Mouse (Mus musculus) forebrain, postnatal 0 days (tissue): ENCODE results near the gene Cobll1. TPM values are rescaled to one million over a fixed set of nuclear protein-coding genes. Genes with fewer than 3 reads are reported as not detected.

Experiments used
- ATAC-seq: fragments of 200-750 bp; cut with Nextera tagmentation; 2 replicates; pipeline ENCODE4 v1.8.0; 2017; ENCODE audit warnings: mild to moderate bottlenecking, moderate library complexity
- DNase-seq: peaks from one replicate; pipeline ENCODE4 v3.0.0-alpha.2; 2015
- H3K27ac ChIP-seq: fragments of 300-500 bp; sonication (generic); 2 replicates; pipeline ENCODE4 v1.5.1; 2014; ENCODE audit warnings: low read depth, mild to moderate bottlenecking, antibody characterized with exemption, low read length, moderate library complexity, mixed read lengths
- H3K27me3 ChIP-seq: fragments of 300-500 bp; sonication (generic); 2 replicates; pipeline ENCODE4 v1.6.1; 2014; ENCODE audit warnings: mild to moderate bottlenecking, low read length, mixed read lengths; ENCODE audit not compliant: insufficient read depth
- H3K36me3 ChIP-seq: fragments of 300-500 bp; sonication (generic); 2 replicates; pipeline ENCODE4 v1.6.1; 2014; ENCODE audit warnings: mild to moderate bottlenecking, moderate library complexity; ENCODE audit not compliant: insufficient read depth
- H3K4me1 ChIP-seq: fragments of 300-500 bp; sonication (generic); 2 replicates; pipeline ENCODE4 v1.6.1; 2014; ENCODE audit warnings: antibody characterized with exemption; ENCODE audit not compliant: insufficient read depth
- H3K4me2 ChIP-seq: fragments of 300-500 bp; sonication (generic); 2 replicates; pipeline ENCODE4 v1.6.1; 2014; ENCODE audit warnings: low read depth, mild to moderate bottlenecking, moderate library complexity
- H3K4me3 ChIP-seq: fragments of 300-500 bp; sonication (generic); 2 replicates; pipeline ENCODE4 v1.5.1; 2014; ENCODE audit warnings: low read depth, low read length, mixed read lengths
- H3K9ac ChIP-seq: fragments of 300-500 bp; sonication (generic); 2 replicates; pipeline ENCODE4 v1.6.1; 2014; ENCODE audit warnings: mild to moderate bottlenecking
- H3K9me3 ChIP-seq: fragments of 300-500 bp; sonication (generic); 2 replicates; pipeline ENCODE4 v1.6.1; 2016; ENCODE audit warnings: low read length
- CTCF ChIP-seq: sonication (generic); IDR thresholded peaks from 2 replicates; pipeline ENCODE4 v1.5.1; 2016; ENCODE audit warnings: antibody characterized with exemption, control low read depth, low read depth
- WGBS: fragments of 180-500 bp; shearing (Covaris S2); extraction: QIAGEN DNeasy Blood & Tissue Kit; methylation state at CpG from one replicate; pipeline ENCODE4 v1.1.7; 2014; 5-methylcytosine and 5-hydroxymethylcytosine counted together
- polyA plus RNA-seq: library from polyadenylated mRNA; unstranded; fragments of >200 nt; fragmentation: Nextera tagmentation; extraction: Ambion mirVana; gene quantifications from 2 replicates; pipeline ENCODE4 v1.2.1, GENCODE M21; 2015
- total RNA-seq: library from RNA; depleted of rRNA; stranded (reverse); fragments of >200 nt; gene quantifications from 2 replicates; pipeline ENCODE4 v1.2.3, GENCODE M21; 2014

The Cobll1 gene
- total and polyA plus RNA-seq, 2 experiments from 2014 or later: 3.2 to 3.6 TPM

DNA sequence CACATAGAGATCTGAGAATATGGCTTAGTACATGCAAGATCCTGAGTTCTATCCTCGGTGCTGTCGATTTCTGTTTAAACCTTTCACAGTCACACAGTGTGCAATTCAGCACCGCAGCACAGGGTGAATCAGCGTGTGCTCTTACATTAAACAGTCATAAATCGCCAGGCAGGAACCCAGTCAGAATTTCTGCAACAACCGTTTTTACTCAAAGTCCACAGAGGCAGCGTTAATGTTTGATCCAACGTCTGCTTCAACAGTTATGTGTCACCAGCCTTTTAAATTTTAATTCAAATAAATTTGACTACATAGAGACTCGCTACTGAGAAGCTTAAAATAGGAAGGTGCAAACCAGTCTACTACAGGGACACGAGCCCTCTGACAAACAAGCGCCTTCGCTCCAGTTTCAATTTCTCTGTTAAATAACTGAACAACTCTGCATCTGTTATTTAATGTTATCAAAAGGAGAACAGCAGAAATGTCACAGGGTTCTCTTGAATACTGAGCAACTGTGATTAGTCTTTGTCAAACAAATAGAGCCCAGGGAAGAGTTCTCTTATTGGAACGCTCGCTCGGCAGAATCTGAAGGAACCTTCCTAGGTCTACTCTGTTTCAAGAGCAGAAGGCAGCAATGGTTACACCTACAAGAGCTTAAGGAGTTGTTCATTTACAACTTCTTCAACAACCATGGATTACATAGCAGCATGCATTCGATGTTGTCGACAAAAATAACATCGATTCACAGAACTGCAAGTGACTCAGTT, 68.3 kb downstream of the Cobll1 start:
- no peak for ATAC-seq
- Histone ChIP-seq H3K9ac (no peak overlapping the region), H3K27ac (no peak overlapping the region)

DNA sequence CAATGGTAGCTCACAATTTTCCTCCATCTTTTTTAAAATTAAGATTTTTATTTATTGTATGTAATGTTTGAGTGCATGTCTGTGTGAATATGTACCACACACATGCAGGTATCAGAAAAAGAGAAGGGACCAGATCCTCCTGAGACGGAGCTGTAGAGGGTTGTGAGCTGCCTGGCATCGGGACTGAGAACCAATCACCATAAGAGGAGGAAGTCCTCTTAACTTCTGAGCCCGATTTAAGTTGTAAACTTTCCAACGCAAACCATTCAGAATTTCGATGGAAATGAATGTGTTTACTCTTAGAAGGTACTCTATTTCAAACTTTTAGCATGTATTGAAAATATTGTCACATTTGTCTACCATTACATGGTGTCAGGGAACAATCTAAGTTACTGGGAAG, 68.9 kb downstream of the Cobll1 start:
- H3K9me3 ChIP-seq: no peaks in the 10 kb centered on the region
- H3K36me3 ChIP-seq: no peaks in the 10 kb centered on the region
- DNase-seq (no peak), ATAC-seq (no peak)
- H3K9ac ChIP-seq: no peak overlapping the region
- no peaks in the 10 kb centered on the region for H3K4me1 ChIP-seq
- 95% methylated on average over 5 of the region's 5 CpGs for WGBS
- H3K27me3 ChIP-seq: no peaks in the 10 kb centered on the region
- H3K27ac ChIP-seq: no peak overlapping the region
- H3K4me3 ChIP-seq: no peak overlapping the region
- no peak overlapping the region for H3K4me2 ChIP-seq
- TF ChIP-seq CTCF: no peak

More for the DNA sequence above, 68.3 kb downstream of the Cobll1 start:
- no peak for DNase-seq
- H3K9me3 ChIP-seq: no peaks in the 10 kb centered on the region
- H3K4me1 ChIP-seq: no peaks in the 10 kb centered on the region
- 84% methylated on average over 18 of the region's 18 CpGs for WGBS
- no peak overlapping the region for H3K4me2 ChIP-seq
- no peak overlapping the region for H3K4me3 ChIP-seq
- TF ChIP-seq CTCF: no peak
- no peaks in the 10 kb centered on the region for H3K27me3 ChIP-seq
- H3K36me3 ChIP-seq: no peaks in the 10 kb centered on the region

DNA sequence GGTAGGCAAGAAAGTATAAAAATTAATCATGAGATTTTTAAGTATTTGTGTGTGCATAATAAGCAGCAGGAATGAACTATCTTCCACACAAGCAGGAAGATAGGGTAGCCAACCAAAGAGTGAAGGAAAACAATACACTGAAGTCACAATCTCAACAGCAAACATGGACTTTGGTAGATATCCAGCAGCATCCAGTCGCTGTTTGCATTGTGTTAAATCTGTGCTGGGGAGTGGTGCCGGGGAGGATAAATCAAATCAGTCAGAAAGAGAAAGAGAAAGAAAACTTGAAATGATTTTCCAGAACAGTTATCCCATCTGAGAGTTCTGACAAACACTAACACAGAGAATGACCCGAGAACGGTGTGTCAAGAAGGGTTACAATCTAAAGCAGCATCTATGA, 75.2 kb downstream of the Cobll1 start:
- no peaks in the 10 kb centered on the region for H3K9me3 ChIP-seq
- ATAC-seq: no peak
- WGBS: 90% methylated on average over 4 of the region's 4 CpGs
- H3K4me3 ChIP-seq: no peak overlapping the region
- H3K9ac ChIP-seq: no peak overlapping the region
- H3K27me3 ChIP-seq: no peaks in the 10 kb centered on the region
- H3K27ac ChIP-seq: no peak overlapping the region
- H3K4me1 ChIP-seq: no peaks in the 10 kb centered on the region
- DNase-seq: no peak
- H3K36me3 ChIP-seq: no peaks in the 10 kb centered on the region
- H3K4me2 ChIP-seq: no peak overlapping the region
- no peak for TF ChIP-seq CTCF

DNA sequence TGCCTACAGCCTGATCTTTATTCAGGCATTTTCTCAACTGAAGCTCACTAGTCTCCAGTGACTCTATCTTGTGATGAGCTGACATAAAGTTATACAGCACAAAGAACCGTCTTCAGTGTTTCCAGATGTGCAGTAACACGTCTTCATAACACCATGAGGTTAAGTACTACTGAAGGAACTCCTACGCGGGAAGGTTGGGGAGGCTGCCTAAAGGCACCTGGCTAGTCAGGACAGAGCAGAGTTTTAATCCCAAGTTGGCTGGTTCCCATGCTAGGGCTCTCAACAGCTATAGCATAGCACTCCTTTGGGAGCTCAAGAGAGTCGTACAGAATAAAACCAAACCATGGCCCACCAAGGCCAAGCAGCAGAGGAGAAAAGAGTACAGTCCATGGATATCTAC, 76.6 kb downstream of the Cobll1 start:
- no peaks in the 10 kb centered on the region for H3K9me3 ChIP-seq
- H3K36me3 ChIP-seq: no peaks in the 10 kb centered on the region
- H3K4me3 ChIP-seq: no peak overlapping the region
- H3K9ac ChIP-seq: no peak overlapping the region
- no peak overlapping the region for H3K27ac ChIP-seq
- 92% methylated on average over 5 of the region's 5 CpGs for WGBS
- H3K4me2 ChIP-seq: no peak overlapping the region
- H3K27me3 ChIP-seq: no peaks in the 10 kb centered on the region
- no peak for TF ChIP-seq CTCF
- no peaks in the 10 kb centered on the region for H3K4me1 ChIP-seq
- ATAC-seq (no peak), DNase-seq (no peak)

DNA sequence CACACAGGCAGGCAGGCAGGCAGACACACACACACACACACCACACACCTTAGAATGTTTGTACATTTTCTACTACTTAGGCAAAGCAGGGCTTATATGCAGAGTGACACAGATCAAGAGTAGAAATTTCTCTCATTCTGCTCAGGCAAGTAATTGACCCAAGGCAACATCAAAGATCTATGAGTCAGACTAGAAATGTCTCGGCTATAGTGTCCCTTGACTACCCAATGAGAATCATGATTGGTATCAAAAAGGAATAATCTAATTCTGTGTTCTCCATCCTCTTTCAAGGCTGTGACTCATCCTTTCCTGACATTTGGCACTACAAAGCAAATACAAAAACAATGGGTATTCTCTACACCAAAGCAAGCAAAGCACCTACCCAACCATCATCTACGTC, 77.5 kb downstream of the Cobll1 start:
- H3K27me3 ChIP-seq: no peaks in the 10 kb centered on the region
- no peak overlapping the region for H3K27ac ChIP-seq
- H3K36me3 ChIP-seq: no peaks in the 10 kb centered on the region
- H3K4me1 ChIP-seq: no peaks in the 10 kb centered on the region
- no peaks in the 10 kb centered on the region for H3K9me3 ChIP-seq
- no peak overlapping the region for H3K9ac ChIP-seq
- no peak for ATAC-seq
- 88% methylated on average over 2 of the region's 2 CpGs for WGBS
- H3K4me2 ChIP-seq: no peak overlapping the region
- no peak overlapping the region for H3K4me3 ChIP-seq
- TF ChIP-seq CTCF: no peak
- DNase-seq: no peak

DNA sequence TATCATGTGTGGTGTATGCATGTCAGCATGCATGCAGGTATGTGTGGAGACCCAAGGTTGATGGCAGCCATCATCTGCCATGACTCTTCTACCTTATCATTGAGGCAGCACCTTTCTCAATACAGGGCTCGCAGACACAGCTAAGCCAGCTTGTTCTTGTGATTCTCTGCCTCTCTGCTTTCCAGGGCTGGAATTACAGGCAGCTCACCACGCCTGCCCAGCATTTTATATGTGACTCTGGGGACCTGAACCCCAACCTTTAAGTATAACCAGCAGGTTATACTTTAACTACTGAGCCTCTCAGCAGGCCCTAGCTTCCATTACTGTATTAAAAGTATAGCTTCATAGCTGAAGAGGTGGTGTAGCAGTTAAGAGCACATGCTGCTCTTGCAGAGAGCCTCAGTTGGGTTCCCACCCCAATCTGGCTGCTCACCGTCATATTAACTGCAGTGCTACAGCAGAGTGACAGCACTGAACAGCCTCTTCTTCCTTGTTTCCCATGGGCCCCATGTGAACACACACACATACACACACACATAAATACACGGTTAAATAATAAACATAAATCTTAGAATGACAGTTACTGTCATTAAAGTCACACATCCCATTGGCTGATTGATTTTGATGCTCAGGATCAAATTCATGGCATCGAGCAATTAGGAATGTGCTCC, 81.1 kb downstream of the Cobll1 start:
- no peaks in the 10 kb centered on the region for H3K27me3 ChIP-seq
- H3K27ac ChIP-seq: no peak overlapping the region
- H3K36me3 ChIP-seq: no peaks in the 10 kb centered on the region
- TF ChIP-seq CTCF: no peak
- H3K4me1 ChIP-seq: no peaks in the 10 kb centered on the region
- H3K4me2 ChIP-seq: no peak overlapping the region
- H3K4me3 ChIP-seq: no peak overlapping the region
- DNase-seq (no peak), ATAC-seq (no peak)
- H3K9me3 ChIP-seq: no peaks in the 10 kb centered on the region
- 86% methylated on average over 5 of the region's 5 CpGs for WGBS
- H3K9ac ChIP-seq: no peak overlapping the region

DNA sequence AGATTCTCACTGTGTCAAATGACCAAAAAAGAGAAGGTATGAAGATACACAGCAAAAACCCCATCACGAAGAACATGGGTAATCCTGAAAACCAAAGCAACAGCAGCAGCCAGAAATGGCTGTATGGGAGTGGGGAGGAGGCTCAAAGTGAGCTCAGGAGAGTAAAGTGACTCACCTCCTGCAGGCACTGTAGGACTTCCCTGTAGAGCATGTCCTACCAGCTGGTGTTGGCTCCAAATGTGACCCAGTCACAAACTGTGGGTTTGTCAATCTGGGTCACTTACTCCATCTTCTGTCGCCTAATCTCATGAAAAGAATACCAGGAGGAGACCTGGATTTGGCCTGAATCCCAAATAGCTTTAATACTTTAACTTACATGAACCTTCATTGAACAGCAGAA, 81.9 kb downstream of the Cobll1 start:
- Histone ChIP-seq H3K9me3 (no peaks in the 10 kb centered on the region), H3K4me1 (no peaks in the 10 kb centered on the region), H3K36me3 (no peaks in the 10 kb centered on the region), H3K27me3 (no peaks in the 10 kb centered on the region), H3K4me2 (no peak overlapping the region), H3K9ac (no peak overlapping the region), H3K27ac (no peak overlapping the region), H3K4me3 (no peak overlapping the region)
- no peak for TF ChIP-seq CTCF
- 83% methylated on average over 2 of the region's 2 CpGs for WGBS
- no peak for DNase-seq
- no peak for ATAC-seq
